Mouse (Mus musculus): ENCODE data around the gene Bicc1. TPM values are rescaled to one million over a fixed set of nuclear protein-coding genes. Genes with fewer than 3 reads are reported as not detected.

Bicc1 gene
- under 1 TPM in 1 of 2 experiments, not detected in 1; 0.17 TPM for polyA plus RNA-seq (2017; shearing (Covaris generic))

DNA sequence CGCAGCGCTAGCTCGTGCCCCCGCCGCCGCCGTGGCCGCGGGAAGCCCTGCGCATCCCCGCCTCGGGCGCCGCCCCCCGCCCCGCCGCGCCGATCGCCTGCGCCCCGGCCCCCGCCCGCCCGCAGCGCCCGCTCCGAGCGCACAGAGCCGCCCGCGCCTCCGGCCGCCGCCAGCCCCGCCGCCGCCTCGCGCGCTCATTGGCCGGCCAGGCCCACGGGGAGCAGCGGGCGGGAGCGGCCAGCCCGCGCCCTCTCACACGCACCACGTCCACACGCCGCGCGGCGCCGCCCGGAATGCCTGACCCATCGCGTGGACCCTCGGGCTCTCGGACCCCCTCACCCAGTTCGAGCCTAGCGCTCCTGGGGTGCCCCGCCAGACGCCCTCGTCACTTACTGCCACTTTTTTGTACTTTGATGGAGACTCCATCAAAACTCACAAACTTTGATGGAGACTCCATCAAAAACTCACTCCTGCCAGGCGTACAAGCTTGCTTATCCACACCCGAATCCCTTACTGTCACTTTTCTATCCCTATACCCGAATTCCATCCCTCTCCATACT, at the start of gene Bicc1:
Gene Bicc1, minus strand, starts transcription at position 25 of the 560 bp plus-strand sequence.
- no peak for ATAC-seq

DNA sequence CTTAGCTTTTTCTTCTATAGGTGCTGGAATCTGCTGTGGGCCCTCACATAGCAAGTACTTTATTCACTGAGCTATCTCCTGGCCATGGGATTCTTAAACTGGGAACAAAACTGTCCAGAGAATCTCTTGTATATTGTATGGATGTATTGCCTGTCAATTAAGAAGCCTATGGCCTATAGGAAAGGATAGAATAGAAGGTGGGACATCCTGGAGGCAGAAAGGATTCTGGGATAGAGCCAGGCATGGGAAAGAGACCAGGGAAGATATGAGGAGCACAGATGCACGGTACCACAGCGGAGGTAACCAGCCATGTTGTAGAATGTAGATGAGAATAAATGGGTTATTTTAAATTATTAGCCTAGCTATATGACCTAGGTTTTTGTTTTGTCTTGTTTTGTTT, 42.0 kb upstream of the Bicc1 start:
- ATAC-seq, result no peak

DNA sequence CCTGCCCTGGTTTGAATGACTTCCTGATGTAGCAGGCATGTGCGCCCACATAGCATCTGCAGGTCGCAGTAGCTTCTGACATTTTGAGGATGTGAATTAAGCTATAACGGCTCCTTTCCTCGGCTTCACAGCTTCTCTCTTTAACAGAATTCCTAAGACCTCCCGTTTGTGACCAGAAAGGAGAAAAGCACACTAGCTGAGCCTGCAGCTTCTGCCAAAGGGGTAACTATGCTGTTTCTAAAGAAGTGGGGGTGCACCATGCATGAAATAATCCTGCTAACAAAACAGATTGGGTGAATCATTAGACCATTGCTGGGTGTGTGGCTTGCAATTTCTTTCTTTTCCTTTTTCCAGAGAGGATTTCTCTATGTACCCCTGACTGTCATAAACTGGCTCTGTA, 41.5 kb upstream of the Bicc1 start:
- no peak for ATAC-seq

DNA sequence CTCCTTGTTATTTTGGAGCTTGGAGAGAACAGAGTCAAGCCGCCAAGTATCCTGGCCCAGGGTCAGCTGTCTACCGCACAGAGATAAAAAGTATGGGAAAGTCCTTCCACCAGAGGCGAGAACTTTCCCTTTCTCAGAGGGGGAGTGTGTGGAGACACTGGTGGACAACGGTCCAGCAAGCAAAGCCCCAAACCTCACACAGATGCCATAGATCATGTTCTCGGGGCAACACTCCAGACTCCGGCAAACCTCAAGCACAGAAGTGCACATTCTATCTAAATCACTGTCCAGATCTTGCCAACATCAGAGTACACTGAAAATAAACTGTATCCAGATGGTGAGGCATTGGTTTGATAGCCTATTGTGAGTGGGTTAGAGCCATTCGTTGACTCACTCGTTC, 39.2 kb upstream of the Bicc1 start:
- ATAC-seq, result no peak

DNA sequence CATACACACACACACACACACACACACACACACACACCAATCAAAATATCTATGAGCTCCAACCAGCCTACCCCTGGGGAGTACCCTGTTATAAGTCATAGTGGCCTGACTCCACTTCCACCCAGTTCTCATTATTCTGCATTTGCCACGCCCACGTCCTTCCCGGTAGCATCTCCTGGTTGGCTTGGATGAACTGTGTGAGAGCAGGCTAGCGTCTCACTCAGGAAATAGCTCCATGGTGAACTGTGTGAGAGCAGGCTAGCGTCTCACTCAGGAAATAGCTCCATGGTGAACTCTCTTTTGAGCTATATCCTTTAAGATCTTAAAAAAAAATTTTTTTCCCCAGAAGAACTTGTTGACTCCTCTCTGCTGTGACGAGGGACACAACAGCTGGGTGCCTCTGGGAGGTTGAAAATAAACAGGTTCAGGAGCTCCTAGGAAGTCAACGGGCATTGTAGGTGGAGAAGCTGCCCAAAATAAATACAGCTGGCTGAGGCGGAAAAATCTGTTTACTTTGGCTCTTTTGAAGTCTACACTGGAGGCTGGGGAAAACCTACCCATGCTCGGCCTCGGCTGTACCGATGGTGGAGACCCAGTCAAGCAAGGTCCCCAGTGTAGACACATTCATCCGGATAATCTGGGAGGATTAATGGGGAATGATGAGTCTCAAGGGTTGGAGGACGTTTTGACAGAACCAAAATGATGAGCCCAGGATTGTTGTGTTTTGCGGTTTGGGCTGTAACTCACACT, 37.7 kb upstream of the Bicc1 start:
- no peak for ATAC-seq

DNA sequence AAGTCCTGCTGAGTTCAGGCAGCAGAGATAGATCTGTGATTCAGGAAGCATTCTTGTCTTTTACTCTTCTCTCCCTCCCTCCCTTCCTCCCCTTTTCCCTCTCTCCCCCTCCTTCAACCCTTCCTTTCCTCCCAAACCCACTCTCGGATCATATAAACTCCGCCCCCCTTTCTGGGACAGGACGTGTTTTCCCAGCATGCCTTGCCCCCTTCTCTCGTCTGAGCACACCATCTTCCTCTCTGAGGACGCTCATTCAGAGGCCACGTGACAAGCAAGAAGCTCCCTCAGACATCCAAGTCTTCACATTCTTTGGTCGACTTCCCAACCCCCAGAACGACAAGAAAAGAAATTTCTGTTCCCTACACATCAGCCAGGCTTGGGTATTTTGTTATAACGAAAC, 36.0 kb upstream of the Bicc1 start:
- ATAC-seq, result no peak

DNA sequence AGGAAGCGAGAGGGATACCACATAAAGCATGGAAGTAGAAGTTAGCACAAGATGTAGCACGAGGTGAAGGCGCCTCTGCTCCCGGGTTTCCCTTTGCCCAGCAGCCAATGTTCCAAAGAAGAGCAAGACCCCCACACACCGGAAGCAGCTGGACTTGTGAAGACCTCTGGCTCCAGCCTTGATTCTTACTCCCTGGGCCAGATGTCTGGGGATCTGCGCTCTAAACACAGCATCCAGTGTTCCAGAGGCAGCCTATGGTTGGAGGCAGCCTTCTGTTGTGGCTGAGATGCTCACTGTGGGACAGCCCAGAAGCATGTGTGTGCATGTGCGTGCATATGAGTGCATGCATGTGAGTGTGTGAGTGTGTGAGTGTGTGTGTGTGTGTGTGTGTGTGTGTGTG, 35.2 kb upstream of the Bicc1 start:
- no peak for ATAC-seq

DNA sequence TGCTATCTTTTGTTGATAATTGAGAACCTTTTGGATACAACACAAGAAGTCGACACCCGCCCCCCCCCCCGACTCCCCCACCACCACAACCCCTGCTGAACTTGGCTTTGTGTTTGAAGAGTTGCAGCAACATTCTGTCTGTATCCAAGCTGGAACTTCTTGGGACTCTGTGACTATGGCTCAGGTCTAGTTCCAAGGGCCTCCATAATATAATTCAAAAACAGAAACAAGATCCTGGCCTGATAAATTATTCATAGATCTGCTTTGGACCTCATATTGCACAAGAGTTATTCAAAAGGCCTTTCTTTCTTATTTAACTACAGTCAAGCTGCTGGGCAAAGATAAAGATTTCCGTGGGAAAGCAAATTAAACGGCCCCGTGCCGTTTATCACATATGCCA, 33.8 kb upstream of the Bicc1 start:
- ATAC-seq, result no peak

DNA sequence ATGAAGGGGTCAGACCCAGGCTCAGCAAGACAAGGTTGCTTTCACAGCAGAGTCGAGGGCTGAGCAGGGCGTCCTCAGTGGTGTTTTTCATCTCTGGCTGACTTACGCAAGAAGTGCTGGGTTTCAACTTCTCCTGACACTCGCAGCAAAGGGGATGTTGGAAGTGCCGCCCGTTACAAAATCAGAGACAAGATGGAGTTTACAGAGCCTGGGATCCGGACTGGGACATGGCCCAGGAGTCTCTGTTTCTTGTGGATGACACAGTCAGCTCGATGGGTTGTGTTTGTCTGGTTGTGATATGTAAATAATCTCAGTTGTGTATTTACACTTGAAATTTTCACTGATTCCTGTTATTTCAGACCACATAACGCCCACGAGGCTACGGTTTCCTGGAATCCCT, 33.4 kb upstream of the Bicc1 start:
- ATAC-seq, result no peak

DNA sequence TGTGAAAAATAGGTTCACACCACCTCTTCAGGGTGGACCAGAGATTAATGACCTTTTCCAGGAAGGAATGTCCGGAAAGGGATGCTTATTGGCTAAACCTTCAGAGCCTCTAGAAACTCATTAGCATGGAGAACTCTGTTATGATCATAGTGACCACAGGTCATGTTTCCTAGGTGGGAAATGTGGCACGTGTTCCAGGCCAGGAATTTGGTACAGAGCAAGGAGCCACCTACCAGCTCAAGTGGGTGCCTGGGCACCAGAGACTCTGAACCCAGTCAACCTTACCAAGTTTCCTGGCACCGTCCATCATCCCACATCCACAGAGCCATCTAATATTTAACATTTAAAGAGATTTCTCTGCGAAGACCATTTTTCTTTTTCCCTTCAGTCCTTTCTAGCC, 29.2 kb upstream of the Bicc1 start:
- ATAC-seq, result no peak

DNA sequence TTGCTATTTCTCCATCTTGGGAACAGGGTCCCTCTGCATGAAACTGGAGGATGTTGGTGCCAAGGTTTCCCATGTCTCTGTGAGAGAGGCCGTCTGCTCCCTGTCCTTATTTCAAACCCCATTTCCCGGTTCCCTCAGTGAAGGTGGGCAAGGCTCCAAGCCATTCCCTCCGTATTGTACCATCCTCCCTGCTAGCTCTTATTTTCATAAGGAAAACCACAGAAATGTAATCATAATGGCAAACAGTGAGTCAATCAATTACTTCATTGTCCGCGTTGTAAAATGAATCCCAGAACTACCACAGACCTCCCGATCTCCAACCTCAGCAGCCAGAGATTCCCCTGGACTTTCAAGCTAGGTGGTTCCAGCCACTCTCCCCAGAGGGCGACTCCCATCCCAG, 25.6 kb upstream of the Bicc1 start:
- no peak for ATAC-seq

DNA sequence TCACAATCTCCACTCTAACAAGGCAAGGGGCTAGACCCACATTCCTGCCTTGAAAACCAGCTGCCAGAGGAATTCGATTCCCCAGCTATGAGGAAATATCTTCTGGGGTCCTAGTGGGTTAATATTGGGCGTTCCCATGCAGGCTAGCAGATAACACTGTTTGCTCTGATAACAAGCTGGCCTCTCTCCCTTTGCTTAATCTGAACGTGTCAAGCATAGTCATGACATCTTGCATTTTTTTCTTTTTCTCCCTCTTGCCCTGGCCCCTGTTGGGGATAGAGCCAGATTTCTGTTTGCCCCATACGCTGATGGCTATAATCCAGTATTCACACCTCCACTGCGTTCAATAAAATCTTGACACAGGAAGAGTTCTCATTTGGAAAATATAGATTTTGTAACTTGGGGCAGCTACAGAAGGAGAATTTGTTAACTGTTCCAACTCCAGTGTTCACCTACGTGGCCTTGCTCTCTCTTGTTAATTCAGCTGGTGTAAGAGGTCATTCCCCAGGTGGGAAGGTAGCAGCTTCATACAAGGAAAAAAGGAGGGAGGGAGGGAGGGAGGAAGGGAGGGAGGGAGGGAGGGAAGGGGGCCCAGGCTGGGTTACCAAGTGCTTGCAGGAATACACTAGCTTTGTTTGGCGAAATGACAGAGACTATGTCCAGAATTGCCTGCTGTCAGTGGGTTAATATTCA, 24.0 kb upstream of the Bicc1 start:
- ATAC-seq, result no peak

DNA sequence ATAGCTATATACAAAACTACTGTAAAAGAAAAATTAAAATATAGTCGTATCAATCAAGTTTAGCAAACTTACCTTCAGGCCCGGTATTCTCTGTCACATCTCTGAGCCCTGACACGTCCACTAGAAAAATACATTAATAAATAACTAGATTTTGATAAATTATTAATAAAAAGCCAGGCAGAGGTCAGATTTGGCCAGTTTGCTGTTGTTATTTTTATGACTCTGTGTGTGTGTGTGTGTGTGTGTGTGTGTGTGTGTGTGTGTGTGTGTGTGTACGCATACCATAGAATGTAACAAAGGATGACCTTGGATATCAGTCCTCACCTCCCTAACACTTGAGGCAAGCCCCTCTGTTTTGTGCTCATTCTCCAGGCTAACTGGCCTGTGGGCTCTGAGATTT, 22.4 kb upstream of the Bicc1 start:
- no peak for ATAC-seq

DNA sequence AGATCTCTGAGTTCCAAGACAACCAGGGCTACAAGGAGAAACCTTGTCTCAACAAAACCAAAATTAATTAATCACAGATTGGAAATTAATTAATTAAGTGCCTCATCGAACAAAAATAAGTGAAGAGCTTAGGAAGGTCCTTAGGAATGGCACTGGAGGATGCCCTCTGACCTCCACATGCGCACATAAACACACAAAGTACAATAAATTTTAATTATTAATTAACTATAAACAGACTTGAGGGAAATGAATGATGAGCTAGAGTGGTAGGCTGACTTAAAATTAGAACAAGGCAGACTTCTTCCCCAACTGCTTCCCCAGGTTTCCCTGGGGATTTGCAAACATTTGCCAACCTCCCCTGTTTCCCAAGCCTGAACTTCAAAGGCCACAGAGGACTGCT, 21.6 kb upstream of the Bicc1 start:
- ATAC-seq, result no peak

DNA sequence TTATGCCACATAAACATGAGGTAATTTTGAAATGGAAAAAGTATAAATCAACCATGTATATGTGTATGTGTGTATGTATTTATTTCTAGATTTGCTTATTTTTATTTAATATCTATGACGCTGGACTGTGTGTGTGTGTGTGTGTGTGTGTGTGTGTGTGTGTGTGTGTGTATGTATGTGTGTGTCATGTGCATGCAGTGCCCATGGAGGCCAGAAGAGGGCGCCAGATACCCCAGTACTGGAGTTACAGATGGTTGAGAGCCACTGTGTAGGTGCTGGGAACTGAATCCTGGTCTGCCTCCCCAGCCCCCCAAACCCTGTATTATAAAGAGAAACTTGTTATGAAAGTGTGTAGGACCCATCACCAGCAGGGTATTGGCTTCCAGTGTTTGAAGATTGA, 20.6 kb upstream of the Bicc1 start:
- no peak for ATAC-seq

DNA sequence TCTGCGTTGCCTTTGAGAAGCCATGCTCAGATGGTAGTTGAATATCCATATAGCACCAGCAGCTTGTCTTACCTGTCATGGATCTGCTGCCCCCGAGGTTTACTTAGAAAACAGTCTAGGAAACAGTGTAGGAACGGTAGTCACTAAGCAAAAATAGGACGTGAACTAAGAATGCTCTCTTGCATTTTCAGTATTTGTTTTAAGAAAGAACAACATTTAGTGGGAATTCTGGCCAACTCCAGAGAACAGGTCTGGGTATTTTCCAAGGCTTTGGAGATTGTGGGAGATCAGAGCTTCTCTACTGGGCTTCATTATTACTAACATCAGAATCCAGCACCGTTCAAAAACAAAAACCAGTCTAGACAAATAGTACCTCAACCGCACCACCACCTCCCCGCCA, 17.7 kb upstream of the Bicc1 start:
- no peak for ATAC-seq

DNA sequence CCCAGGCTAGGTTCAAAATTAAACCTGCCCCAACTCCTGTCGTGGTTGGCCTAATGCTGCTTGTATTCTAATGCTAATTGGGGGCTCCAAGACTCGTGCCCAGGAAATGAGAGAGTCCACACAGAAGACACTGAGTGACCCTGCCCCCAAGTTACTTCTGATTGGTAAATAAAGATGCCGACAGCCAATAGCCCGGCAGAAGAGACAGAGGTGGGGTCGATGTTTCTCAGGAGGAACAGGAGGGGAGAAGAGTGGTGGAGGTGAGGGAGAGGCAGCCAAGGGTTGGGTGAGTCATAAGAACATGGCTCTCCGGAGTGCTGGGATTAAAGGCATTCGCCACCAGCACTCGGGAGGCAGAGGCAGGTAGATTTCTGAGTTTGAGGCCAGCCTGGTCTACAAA, 16.8 kb upstream of the Bicc1 start:
- no peak for ATAC-seq

DNA sequence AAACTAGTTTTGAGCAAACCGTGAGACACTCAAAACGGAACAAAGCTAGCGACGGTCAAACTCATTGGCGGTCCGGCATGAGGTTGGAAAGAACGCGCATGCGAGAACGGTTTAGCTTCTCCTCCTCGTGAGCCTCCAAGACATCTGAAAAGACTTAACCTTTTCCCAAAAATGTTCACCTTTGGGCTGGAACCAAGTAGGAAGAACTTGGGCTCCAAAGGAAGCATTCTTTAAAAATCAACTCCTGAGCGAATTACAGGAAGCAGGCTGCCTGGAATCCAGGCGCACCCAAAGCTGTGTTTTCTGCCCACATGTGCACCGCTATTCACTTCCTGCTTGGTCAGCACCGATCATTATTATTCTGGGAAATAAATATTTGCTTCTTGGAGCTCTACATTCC, 15.8 kb upstream of the Bicc1 start:
- ATAC-seq, result no peak

DNA sequence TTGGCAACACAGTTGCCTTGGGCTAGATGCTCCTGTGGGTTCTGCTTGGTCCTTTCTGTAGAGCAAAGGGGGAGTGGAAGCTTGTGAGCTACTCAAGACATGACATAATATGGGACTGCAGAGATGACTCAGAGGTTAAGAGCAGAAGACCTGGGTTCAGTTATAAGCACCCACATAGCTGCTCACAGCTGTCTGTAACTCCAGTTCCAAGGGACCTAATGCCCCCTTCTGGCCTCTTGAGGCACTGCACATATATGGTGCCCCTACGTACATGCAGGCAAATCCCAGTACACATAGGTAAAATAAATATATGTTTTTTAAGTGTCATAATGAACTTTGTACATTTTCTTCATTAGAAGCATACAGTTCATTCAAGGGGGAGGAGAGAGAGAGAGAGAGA, 11.9 kb upstream of the Bicc1 start:
- ATAC-seq, result no peak

DNA sequence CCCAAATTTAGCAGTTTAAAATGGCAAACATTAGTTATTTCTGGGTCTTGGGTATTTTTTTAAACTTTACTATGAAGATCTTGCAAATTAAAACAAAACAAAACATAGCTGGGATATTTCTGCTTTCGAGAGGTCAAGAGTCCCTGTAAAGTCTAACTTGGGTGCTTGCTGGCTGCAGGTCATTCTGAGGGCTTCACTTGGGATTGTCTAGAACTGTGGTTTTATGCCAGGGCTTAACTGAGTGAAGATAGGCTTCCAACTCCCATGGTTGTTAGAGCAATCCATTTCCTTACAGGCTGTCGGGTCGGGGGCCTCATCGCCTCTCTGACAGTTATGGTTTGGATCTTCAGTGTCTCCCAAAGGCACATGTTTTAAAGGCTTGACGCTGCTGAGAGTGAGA, 11.3 kb upstream of the Bicc1 start:
- no peak for ATAC-seq

DNA sequence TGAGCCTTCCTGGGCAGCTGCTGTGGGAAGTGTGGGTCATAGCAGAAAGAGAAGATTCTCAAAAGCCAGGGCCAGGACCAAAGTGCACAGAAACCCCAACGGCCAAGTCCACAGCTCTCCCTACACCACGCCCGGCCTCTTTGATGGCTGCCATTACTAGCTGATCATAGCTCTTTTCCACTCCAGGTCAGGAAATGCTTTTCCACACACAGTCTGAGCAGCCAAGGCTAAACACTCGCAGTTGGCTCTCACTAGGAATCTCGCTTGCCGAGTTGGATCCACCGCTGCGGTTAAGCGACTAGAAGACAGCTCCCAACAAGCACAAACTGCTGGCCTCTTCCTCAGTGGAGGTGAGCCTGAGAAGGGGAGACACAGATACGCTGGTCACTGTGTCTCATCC, 10.3 kb upstream of the Bicc1 start:
- ATAC-seq, result no peak

DNA sequence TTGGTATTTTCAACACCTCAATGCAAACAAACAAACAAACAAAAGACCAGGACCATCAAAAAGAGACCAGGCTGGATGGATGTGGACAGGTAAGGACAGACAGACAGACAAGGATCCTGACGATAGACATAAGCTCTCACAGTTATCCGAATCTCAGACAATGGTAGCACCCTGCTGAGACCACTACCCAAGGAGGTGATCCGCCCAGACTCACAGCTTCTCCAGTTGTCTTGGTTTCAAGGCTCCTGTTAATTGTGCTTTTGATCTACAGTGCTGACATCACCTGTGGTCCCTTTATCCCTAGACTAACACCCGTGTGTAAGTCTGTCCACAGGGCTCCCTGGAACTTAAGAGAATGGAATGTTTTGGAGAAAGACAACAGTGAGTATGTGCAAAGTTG, 9.7 kb upstream of the Bicc1 start:
- no peak for ATAC-seq

DNA sequence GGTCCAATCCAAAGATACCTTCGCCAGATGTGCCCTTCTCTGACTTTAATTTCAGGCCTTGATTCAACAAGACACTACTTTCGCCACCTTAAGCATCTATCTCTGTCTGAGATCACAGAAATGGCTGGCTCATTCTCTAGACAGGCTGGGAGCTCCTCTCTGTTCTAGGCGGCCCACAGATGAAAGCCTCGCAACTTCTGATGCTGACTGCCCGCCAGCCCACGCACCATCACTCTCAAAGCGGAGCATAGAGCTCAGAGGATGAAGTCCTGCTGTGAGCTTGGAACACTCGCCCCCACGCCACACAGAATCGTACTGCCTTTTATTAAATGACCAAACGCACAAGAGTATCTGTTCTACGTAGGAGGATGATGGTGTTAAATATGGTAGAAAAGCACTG, 949 bp upstream of the Bicc1 start:
- ATAC-seq, result no peak

DNA sequence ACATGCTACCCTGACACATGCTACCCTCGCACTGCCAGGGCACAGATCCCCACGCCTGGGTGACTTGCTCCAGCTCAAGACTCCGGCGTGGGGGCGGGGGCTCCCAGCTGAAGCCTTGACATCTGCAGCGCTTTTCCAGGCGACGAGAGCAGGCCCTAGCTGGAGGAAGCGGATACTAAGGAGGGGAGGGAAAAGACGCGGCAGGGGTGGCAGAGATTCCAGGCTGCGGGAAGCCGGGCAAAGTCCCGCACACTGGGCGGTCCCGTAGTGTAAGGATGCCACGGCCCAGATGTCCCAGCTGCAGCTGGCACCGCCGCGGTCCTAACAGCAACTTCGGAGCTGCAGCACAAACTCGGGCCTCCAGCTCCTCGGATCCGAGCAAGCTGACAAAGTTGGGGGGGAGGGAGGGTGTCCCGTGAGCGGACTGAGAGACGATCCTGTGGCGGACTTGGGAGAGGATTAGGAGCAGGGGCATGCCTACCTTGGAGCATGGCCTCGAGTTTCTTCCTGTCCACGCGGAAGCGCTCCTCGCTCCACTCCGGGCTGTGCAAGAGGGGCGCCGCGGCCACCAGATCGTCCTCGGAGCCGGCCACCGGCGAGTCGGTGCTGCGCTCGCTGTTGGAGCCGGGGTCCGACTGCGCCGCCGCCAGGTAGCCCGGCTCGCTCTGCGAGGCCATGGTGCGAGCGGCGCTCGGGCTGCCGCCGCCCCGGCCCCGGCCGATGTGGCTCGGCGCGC, 392 bp downstream of the Bicc1 start:
- ATAC-seq, result no peak
